Mouse (Mus musculus): ENCODE results near the gene Actr1a. TPM values are rescaled to one million over a fixed set of nuclear protein-coding genes. Genes with fewer than 3 reads are reported as not detected.

Actr1a gene
- total RNA-seq, 2 experiments from 2014 or later, result 88.4 to 97.0 TPM

- no peak for DNase-seq
- intact Hi-C loops (cut with DNase I), result no loop called here
Measured at GRCm38 (mm10) chr19:46404030-46404429, 8.5 kb upstream of the Actr1a start.

GRCm38 (mm10) chr19:46400558-46400957 lies 5.0 kb upstream of the Actr1a start:
- DNase-seq, result no peak
- intact Hi-C loops (cut with DNase I), result no loop called here

GRCm38 (mm10) chr19:46399886-46400285 lies 4.3 kb upstream of the Actr1a start:
- DNase-seq, result no peak
- intact Hi-C loops (cut with DNase I), result loop anchor here (5.0 kb wide), 2 partner anchors 162 to 1383 kb away; no protein-coding TSS in a partner anchor

- no peak for DNase-seq
- intact Hi-C loops (cut with DNase I), result loop anchor here (5.0 kb wide), 2 partner anchors 163 to 1382 kb away; no protein-coding TSS in a partner anchor
Measured at GRCm38 (mm10) chr19:46399372-46399771, 3.8 kb upstream of the Actr1a start.

GRCm38 (mm10) chr19:46398401-46398800 lies 2.9 kb upstream of the Actr1a start:
- intact Hi-C loops (cut with DNase I), result loop anchor here (5.0 kb wide), 2 partner anchors 164 to 1381 kb away; no protein-coding TSS in a partner anchor
- DNase-seq, result no peak

- intact Hi-C loops (cut with DNase I), result loop anchor here (2.0 to 5.0 kb wide), 4 partner anchors 55 to 1380 kb away; no protein-coding TSS in a partner anchor
- no peak for DNase-seq
Measured at GRCm38 (mm10) chr19:46397436-46398001, 2.0 kb upstream of the Actr1a start.

GRCm38 (mm10) chr19:46396686-46397435 lies 1.3 kb upstream of the Actr1a start, which contains the start of gene Sufu:
TSS of gene Sufu (plus strand) at chr19:46396896.
- DNase-seq, result peak; percentile 98 to 99
- intact Hi-C loops (cut with DNase I), result loop anchor here (1.0 to 5.0 kb wide), 5 partner anchors 46 to 1380 kb away; no protein-coding TSS in a partner anchor

GRCm38 (mm10) chr19:46396109-46396508 lies 561 bp upstream of the Actr1a start:
- no peak for DNase-seq
- intact Hi-C loops (cut with DNase I), result loop anchor here (1.0 to 5.0 kb wide), 5 partner anchors 47 to 1379 kb away; no protein-coding TSS in a partner anchor

GRCm38 (mm10) chr19:46394712-46395108 lies 838 bp downstream of the Actr1a start:
- intact Hi-C loops (cut with DNase I), result loop anchor here (5.0 kb wide), 2 partner anchors 168 to 1377 kb away; no protein-coding TSS in a partner anchor
- DNase-seq, result no peak

- DNase-seq, result peak in 1 of 2 experiments; percentile 45
- intact Hi-C loops (cut with DNase I), result no loop called here
Measured at GRCm38 (mm10) chr19:46392018-46392417, 3.5 kb downstream of the Actr1a start.

- intact Hi-C loops (cut with DNase I), result no loop called here
- peak in 1 of 2 experiments; percentile 20 for DNase-seq
Measured at GRCm38 (mm10) chr19:46389872-46390271, 5.7 kb downstream of the Actr1a start.

GRCm38 (mm10) chr19:46382275-46382674 lies 13.3 kb downstream of the Actr1a start:
- intact Hi-C loops (cut with DNase I), result no loop called here
- DNase-seq, result no peak

- intact Hi-C loops (cut with DNase I), result no loop called here
Measured at GRCm38 (mm10) chr19:46375891-46376290, 19.7 kb downstream of the Actr1a start.

GRCm38 (mm10) chr19:46375489-46375888 lies 20.1 kb downstream of the Actr1a start:
- no peak for DNase-seq
- intact Hi-C loops (cut with DNase I), result no loop called here

More at GRCm38 (mm10) chr19:46375891-46376290, 19.7 kb downstream of the Actr1a start:
- no peak for DNase-seq

- intact Hi-C loops (cut with DNase I), result no loop called here
- DNase-seq, result no peak
Measured at GRCm38 (mm10) chr19:46374477-46375088, 21.0 kb downstream of the Actr1a start.

GRCm38 (mm10) chr19:46369204-46369603 lies 26.3 kb downstream of the Actr1a start:
- DNase-seq, result peak; percentile 63 to 71
- intact Hi-C loops (cut with DNase I), result loop anchor here (1.0 to 2.0 kb wide), 2 partner anchors 31 to 64 kb away; partner anchors contain the start of genes Cuedc2 and Nfkb2

GRCm38 (mm10) chr19:46367798-46368590 lies 27.6 kb downstream of the Actr1a start:
- intact Hi-C loops (cut with DNase I), result loop anchor here (2.0 kb wide), 1 partner anchor 63 kb away; the partner anchor contains the start of gene Nfkb2
- no peak for DNase-seq

- intact Hi-C loops (cut with DNase I), result no loop called here
- no peak for DNase-seq
Measured at GRCm38 (mm10) chr19:46363294-46364009, 32.1 kb downstream of the Actr1a start.

GRCm38 (mm10) chr19:46362104-46362503 lies 33.4 kb downstream of the Actr1a start:
- no peak for DNase-seq
- intact Hi-C loops (cut with DNase I), result no loop called here
